Mouse (Mus musculus): ENCODE measurements around the gene Bhlhe23. TPM values are rescaled to one million over a fixed set of nuclear protein-coding genes. Genes with fewer than 3 reads are reported as not detected.

Gene Bhlhe23
- polyA plus RNA-seq, 1 experiment = not detected

DNA sequence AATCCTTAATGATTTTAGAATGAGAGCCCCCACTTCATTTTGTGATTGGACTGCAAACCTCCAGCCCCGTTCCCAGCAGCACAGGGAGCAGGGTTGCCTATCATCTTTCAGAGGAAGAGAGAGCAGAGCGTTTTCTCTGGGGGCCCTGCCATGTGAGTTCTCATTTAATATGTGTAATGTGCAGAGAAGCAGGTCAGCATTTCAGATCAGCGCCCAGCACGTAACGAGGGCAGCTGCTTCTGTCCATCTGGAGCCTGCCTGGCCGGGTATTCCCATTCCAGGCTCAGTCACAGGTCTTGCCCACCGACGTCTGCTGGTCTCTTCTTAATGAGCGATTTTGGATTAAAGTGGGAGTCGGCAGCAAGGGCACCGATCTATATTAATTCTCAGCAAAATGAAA, 11.7 kb downstream of the Bhlhe23 start:
- TF ChIP-seq CTCF (IDR thresholded peaks at IDR 0.05; ENCODE audit: low read depth, low read length) (no peak), POLR2A (IDR thresholded peaks at IDR 0.05; ENCODE audit: insufficient read depth, low read length) (no peak), EP300 (IDR thresholded peaks at IDR 0.05; ENCODE audit: insufficient read depth, low read depth, low read length) (no peak)
- no peaks in the 10 kb centered on the region for H3K4me1 ChIP-seq (ENCODE audit: control insufficient read depth, insufficient read depth, low read length)
- no peak overlapping the region for H3K27ac ChIP-seq (ENCODE audit: insufficient read depth, low read length)

DNA sequence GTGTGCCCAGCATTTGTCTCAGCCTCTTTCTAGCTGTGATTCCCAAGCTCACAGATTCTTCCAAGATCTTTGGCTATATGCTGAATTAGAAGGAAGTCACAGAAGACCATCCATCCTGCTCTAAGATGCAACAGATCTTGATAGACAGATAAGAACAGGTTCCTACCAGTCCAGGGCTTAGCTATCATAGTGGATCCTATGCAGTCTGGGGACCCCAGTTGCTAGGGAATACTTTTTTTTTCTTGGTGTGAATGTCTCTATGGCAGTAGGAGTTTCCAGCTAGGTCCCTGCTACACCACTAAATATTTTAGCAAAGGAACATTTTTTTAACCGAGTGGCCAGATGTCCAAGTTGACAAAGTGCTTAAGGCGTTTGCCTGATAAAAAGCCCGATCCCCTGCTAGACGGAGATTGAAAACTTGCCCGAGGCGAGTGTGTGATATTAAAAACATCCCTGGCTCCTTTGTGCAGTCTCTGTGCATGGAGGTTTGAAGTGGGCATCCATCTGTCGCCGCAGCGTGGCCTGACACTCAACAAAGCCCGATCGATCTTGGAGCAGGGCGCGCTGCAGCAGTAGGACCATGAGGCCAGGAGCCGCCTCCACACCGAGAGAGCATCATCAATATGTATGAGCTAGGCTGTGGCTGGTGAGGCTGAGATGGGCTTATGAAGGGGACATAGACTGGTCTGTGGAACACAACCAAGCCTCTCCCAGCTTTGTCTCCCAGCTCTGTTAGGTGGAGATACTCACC, 18.0 kb downstream of the Bhlhe23 start:
- Histone ChIP-seq H3K4me1 (ENCODE audit: control insufficient read depth, insufficient read depth, low read length) (no peaks in the 10 kb centered on the region), H3K36me3 (ENCODE audit: control insufficient read depth, insufficient read depth, low read length, poor library complexity, severe bottlenecking) (no peaks in the 10 kb centered on the region), H3K27me3 (ENCODE audit: control insufficient read depth, insufficient read depth, low read length, poor library complexity, severe bottlenecking) (no peaks in the 10 kb centered on the region), H3K9me3 (replicated peaks; ENCODE audit: control insufficient read depth, insufficient read depth, low read length, poor library complexity, severe bottlenecking) (no peaks in the 10 kb centered on the region), H3K9ac (ENCODE audit: low read depth, poor library complexity, severe bottlenecking) (no peak overlapping the region), H3K27ac (ENCODE audit: insufficient read depth, low read length) (no peak overlapping the region), H3K4me3 (ENCODE audit: low read depth, low read length) (no peak overlapping the region)
- no peak for TF ChIP-seq EP300 (IDR thresholded peaks at IDR 0.05; ENCODE audit: insufficient read depth, low read depth, low read length)
- no peak for TF ChIP-seq POLR2A (IDR thresholded peaks at IDR 0.05; ENCODE audit: insufficient read depth, low read length)
- no peak for TF ChIP-seq CTCF (IDR thresholded peaks at IDR 0.05; ENCODE audit: low read depth, low read length)

More for the DNA sequence above, 11.7 kb downstream of the Bhlhe23 start:
- H3K27me3 ChIP-seq (ENCODE audit: control insufficient read depth, insufficient read depth, low read length, poor library complexity, severe bottlenecking) = no peaks in the 10 kb centered on the region
- H3K4me3 ChIP-seq (ENCODE audit: low read depth, low read length) = no peak overlapping the region
- H3K9ac ChIP-seq (ENCODE audit: low read depth, poor library complexity, severe bottlenecking) = no peak overlapping the region
- H3K9me3 ChIP-seq (replicated peaks; ENCODE audit: control insufficient read depth, insufficient read depth, low read length, poor library complexity, severe bottlenecking) = no peaks in the 10 kb centered on the region
- no peaks in the 10 kb centered on the region for H3K36me3 ChIP-seq (ENCODE audit: control insufficient read depth, insufficient read depth, low read length, poor library complexity, severe bottlenecking)

DNA sequence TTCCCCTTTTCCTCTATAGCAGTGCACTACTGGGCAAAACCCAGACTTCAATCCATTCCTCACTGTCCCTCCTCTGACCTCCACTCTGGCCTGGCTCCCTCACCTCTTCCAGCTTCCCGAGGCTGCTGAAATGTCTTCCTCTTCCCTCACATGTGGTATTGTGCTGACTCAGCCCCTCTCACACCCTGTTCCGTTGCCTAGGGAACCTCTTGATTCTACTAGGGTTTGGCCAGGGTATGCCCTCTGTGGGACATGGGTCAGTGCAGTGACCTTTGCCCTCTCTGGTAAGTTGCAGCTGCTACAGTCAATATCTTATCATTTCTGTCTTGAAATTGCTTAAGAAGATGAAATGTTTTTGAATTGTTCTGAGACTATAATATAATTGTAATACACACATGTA, 19.9 kb downstream of the Bhlhe23 start:
- TF ChIP-seq POLR2A (IDR thresholded peaks at IDR 0.05; ENCODE audit: insufficient read depth, low read length) (no peak), CTCF (IDR thresholded peaks at IDR 0.05; ENCODE audit: low read depth, low read length) (no peak), EP300 (IDR thresholded peaks at IDR 0.05; ENCODE audit: insufficient read depth, low read depth, low read length) (no peak)
- Histone ChIP-seq H3K27me3 (ENCODE audit: control insufficient read depth, insufficient read depth, low read length, poor library complexity, severe bottlenecking) (no peaks in the 10 kb centered on the region), H3K9ac (ENCODE audit: low read depth, poor library complexity, severe bottlenecking) (no peak overlapping the region), H3K27ac (ENCODE audit: insufficient read depth, low read length) (no peak overlapping the region), H3K9me3 (replicated peaks; ENCODE audit: control insufficient read depth, insufficient read depth, low read length, poor library complexity, severe bottlenecking) (no peaks in the 10 kb centered on the region), H3K4me1 (ENCODE audit: control insufficient read depth, insufficient read depth, low read length) (no peaks in the 10 kb centered on the region), H3K4me3 (ENCODE audit: low read depth, low read length) (no peak overlapping the region), H3K36me3 (ENCODE audit: control insufficient read depth, insufficient read depth, low read length, poor library complexity, severe bottlenecking) (no peaks in the 10 kb centered on the region)

DNA sequence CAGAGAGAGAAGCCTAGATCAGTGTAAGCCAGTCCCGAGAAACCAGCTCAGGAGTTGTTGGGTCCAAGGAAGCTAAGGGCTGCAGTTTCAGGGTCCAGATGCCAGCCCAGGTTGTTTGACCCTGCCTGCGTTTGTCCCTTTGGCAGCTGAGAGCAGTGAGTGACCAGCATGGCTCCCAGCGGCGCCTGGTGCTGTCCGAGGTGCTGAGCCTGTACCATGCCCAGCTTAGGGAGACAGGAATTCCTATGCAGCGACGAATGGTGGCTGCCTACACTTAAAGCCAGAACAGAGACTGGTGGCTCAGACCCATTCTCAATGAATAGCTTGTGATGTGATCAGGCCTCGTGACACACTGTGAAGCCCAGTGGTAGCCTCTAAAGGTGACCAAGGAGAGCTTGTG, 20.8 kb downstream of the Bhlhe23 start:
- Histone ChIP-seq H3K4me1 (ENCODE audit: control insufficient read depth, insufficient read depth, low read length) (no peaks in the 10 kb centered on the region), H3K9ac (ENCODE audit: low read depth, poor library complexity, severe bottlenecking) (no peak overlapping the region), H3K4me3 (ENCODE audit: low read depth, low read length) (no peak overlapping the region), H3K27me3 (ENCODE audit: control insufficient read depth, insufficient read depth, low read length, poor library complexity, severe bottlenecking) (no peaks in the 10 kb centered on the region), H3K9me3 (replicated peaks; ENCODE audit: control insufficient read depth, insufficient read depth, low read length, poor library complexity, severe bottlenecking) (no peaks in the 10 kb centered on the region), H3K27ac (ENCODE audit: insufficient read depth, low read length) (no peak overlapping the region), H3K36me3 (ENCODE audit: control insufficient read depth, insufficient read depth, low read length, poor library complexity, severe bottlenecking) (no peaks in the 10 kb centered on the region)
- no peak for TF ChIP-seq POLR2A (IDR thresholded peaks at IDR 0.05; ENCODE audit: insufficient read depth, low read length)
- no peak for TF ChIP-seq EP300 (IDR thresholded peaks at IDR 0.05; ENCODE audit: insufficient read depth, low read depth, low read length)
- no peak for TF ChIP-seq CTCF (IDR thresholded peaks at IDR 0.05; ENCODE audit: low read depth, low read length)

DNA sequence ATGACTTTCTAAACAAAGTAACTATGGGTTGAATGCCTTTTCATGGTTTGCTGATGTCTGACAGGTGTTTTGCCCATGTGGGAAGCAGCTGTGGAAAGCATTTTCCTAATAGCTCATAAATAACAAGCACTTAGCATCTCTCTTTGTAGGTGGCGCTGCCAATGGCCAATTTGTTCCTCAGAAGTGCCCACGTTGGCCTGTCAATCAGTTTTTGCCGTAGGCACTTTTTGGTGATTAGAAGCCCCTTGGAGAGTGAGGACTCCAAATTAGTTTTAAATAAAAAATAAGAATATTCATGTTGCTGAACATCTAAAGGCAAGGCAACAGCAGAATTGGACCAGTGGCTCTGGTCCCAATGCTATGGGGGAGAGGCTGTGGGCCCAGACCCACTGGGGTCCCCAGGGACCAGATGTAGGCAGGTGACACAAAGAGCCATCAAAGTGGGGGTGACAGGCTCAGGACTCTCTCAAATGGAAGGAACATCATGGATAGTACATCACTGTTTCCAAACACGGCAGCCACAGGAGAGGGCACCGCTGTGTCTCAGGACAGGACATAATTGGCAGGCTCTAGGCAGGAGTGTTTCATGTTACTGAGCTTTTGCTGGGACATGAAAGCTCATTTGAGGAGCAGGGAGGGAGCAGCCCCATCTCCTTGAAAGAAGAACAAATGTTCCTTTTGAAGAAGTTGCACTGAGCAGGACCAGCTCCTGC, 21.6 kb downstream of the Bhlhe23 start:
- no peaks in the 10 kb centered on the region for H3K4me1 ChIP-seq (ENCODE audit: control insufficient read depth, insufficient read depth, low read length)
- no peak overlapping the region for H3K9ac ChIP-seq (ENCODE audit: low read depth, poor library complexity, severe bottlenecking)
- TF ChIP-seq POLR2A (IDR thresholded peaks at IDR 0.05; ENCODE audit: insufficient read depth, low read length) = no peak
- no peak for TF ChIP-seq CTCF (IDR thresholded peaks at IDR 0.05; ENCODE audit: low read depth, low read length)
- no peak for TF ChIP-seq EP300 (IDR thresholded peaks at IDR 0.05; ENCODE audit: insufficient read depth, low read depth, low read length)
- no peak overlapping the region for H3K27ac ChIP-seq (ENCODE audit: insufficient read depth, low read length)
- H3K9me3 ChIP-seq (replicated peaks; ENCODE audit: control insufficient read depth, insufficient read depth, low read length, poor library complexity, severe bottlenecking) = no peaks in the 10 kb centered on the region
- H3K4me3 ChIP-seq (ENCODE audit: low read depth, low read length) = no peak overlapping the region
- no peaks in the 10 kb centered on the region for H3K36me3 ChIP-seq (ENCODE audit: control insufficient read depth, insufficient read depth, low read length, poor library complexity, severe bottlenecking)
- H3K27me3 ChIP-seq (ENCODE audit: control insufficient read depth, insufficient read depth, low read length, poor library complexity, severe bottlenecking) = no peaks in the 10 kb centered on the region

DNA sequence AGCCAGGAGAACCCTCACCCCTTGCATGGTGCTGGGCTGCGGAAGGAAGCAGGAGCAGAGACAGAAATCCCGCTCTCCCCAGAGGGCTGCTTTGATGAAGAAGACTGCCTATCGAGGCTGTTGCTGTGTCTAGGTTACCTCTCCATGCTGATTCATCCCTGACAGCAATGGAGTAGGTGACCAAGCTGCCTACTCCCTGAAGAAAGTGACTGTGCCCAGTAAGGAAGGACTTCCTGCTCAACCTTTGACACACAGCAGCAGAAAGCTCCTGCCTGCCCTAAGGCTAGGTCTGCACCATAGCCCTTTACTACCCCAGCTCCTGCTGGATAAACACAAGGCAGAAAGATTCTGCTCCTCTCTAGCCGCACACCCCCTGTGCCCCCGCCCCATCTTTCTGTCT, 27.8 kb downstream of the Bhlhe23 start:
- no peak overlapping the region for H3K4me3 ChIP-seq (ENCODE audit: low read depth, low read length)
- H3K27me3 ChIP-seq (ENCODE audit: control insufficient read depth, insufficient read depth, low read length, poor library complexity, severe bottlenecking) = no peaks in the 10 kb centered on the region
- no peaks in the 10 kb centered on the region for H3K9me3 ChIP-seq (replicated peaks; ENCODE audit: control insufficient read depth, insufficient read depth, low read length, poor library complexity, severe bottlenecking)
- H3K9ac ChIP-seq (ENCODE audit: low read depth, poor library complexity, severe bottlenecking) = no peak overlapping the region
- no peaks in the 10 kb centered on the region for H3K36me3 ChIP-seq (ENCODE audit: control insufficient read depth, insufficient read depth, low read length, poor library complexity, severe bottlenecking)
- TF ChIP-seq EP300 (IDR thresholded peaks at IDR 0.05; ENCODE audit: insufficient read depth, low read depth, low read length) (no peak), CTCF (IDR thresholded peaks at IDR 0.05; ENCODE audit: low read depth, low read length) (no peak), POLR2A (IDR thresholded peaks at IDR 0.05; ENCODE audit: insufficient read depth, low read length) (no peak)
- peaks cover 1% of the 10 kb centered on the region for H3K4me1 ChIP-seq (ENCODE audit: control insufficient read depth, insufficient read depth, low read length)
- H3K27ac ChIP-seq (ENCODE audit: insufficient read depth, low read length) = no peak overlapping the region
